ENCODE assay signal across 15 mouse cellular contexts in genomic region chr17:51646416-51646815, GRCm38 (mm10).
"Had no signal": no experiment of that assay in that cellular context is flagged by ENCODE, and none has a peak within 500 bp of the region (broad histone marks: within the 10 kb centered on the region; RNA-seq: fewer than 3 reads in every experiment).

No protein-coding gene starts in this region.

- H3K4me3 ChIP-seq: neural tube, embryonic 13.5 days; neural tube, embryonic 15.5 days; stomach, embryonic 15.5 days had no signal

- H3K27me3 ChIP-seq: neural tube, embryonic 13.5 days; neural tube, embryonic 15.5 days; stomach, embryonic 15.5 days had no signal

- H3K9me3 ChIP-seq: neural tube, embryonic 13.5 days; neural tube, embryonic 15.5 days; stomach, embryonic 15.5 days had no signal

- H3K4me1 ChIP-seq: neural tube, embryonic 13.5 days; neural tube, embryonic 15.5 days; stomach, embryonic 15.5 days had no signal

- H3K36me3 ChIP-seq: neural tube, embryonic 13.5 days; neural tube, embryonic 15.5 days; stomach, embryonic 15.5 days had no signal

- DNase-seq: retina, postnatal 1 day; right cerebral cortex, postnatal 14 days; right cerebral cortex, postnatal 25 days; right cerebral cortex, postnatal 4 days; spleen, adult 18-20 months; thymus, adult 18-20 months; thymus, adult 2 months; thymus, postnatal 14 days; thymus, postnatal 25 days; thymus, postnatal 36 days; thymus, postnatal 4 days had no signal

- H3K9ac ChIP-seq: neural tube, embryonic 13.5 days; neural tube, embryonic 15.5 days; stomach, embryonic 15.5 days had no signal

- H3K4me2 ChIP-seq: neural tube, embryonic 13.5 days; neural tube, embryonic 15.5 days; stomach, embryonic 15.5 days had no signal

- H3K27ac ChIP-seq: neural tube, embryonic 13.5 days; neural tube, embryonic 15.5 days; stomach, embryonic 15.5 days; stomach, postnatal 0 days had no signal
